Mouse (Mus musculus) frontal cortex, adult 2 months (tissue): Measurements from ENCODE around the gene Nfic. TPM values are rescaled to one million over a fixed set of nuclear protein-coding genes. Genes with fewer than 3 reads are reported as not detected.
A peak's percentile ranks its signal among the peaks of the same experiment; 100 is the strongest.

Experiments used
- DNase-seq, 2 experiments: peaks; one replicate each; pipeline ENCODE4 v3.0.0; 2022; ENCODE audit warnings: low spot score in 1 of 2; ENCODE audit errors: extremely low spot score in 1 of 2
- polyA plus RNA-seq: library from polyadenylated mRNA; depleted of rRNA; stranded (reverse); fragments of >200 nt; gene quantifications from 2 replicates; pipeline ENCODE4 v1.2.3, GENCODE M21; 2012

Nfic gene
- polyA plus RNA-seq, 1 experiment, result 39.6 TPM

GRCm38 (mm10) chr10:81432169-81432867, 23.1 kb downstream of the Nfic start:
- no peak for DNase-seq

- peak in 1 of 2 experiments; percentile 62 for DNase-seq
These were observed 23.8 kb downstream of the Nfic start for GRCm38 (mm10) chr10:81431526-81432168.

- peak in 1 of 2 experiments; percentile 75 for DNase-seq
These were observed 24.5 kb downstream of the Nfic start for GRCm38 (mm10) chr10:81430831-81431525.

GRCm38 (mm10) chr10:81430141-81430830, 25.1 kb downstream of the Nfic start:
- peak in 1 of 2 experiments; percentile 82 for DNase-seq

- peak in 1 of 2 experiments; percentile 73 for DNase-seq
These were observed 25.8 kb downstream of the Nfic start for GRCm38 (mm10) chr10:81429605-81430061.

GRCm38 (mm10) chr10:81429092-81429491, 26.3 kb downstream of the Nfic start:
- DNase-seq, result no peak

DNA sequence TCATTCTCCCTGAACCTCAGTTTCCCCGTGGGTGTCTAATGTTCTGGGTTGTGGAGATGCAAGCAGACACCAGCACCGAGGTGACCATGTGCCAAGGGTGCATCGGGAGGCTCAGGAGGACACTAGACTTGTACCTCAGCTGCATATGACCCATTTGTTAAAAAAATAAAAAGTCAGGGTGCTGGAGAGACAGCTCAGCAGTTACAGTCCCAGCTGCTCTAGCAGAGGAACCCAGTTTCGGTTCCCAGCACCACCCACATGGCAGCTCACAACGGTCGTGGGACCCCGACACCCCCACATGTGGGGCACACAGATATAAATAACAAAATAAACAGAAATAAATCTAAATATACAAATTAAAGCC, 26.9 kb downstream of the Nfic start:
- no peak for DNase-seq

- DNase-seq, result no peak
These were observed 27.5 kb downstream of the Nfic start for GRCm38 (mm10) chr10:81427804-81428506.

GRCm38 (mm10) chr10:81427327-81427726, 28.1 kb downstream of the Nfic start:
- DNase-seq, result no peak

DNA sequence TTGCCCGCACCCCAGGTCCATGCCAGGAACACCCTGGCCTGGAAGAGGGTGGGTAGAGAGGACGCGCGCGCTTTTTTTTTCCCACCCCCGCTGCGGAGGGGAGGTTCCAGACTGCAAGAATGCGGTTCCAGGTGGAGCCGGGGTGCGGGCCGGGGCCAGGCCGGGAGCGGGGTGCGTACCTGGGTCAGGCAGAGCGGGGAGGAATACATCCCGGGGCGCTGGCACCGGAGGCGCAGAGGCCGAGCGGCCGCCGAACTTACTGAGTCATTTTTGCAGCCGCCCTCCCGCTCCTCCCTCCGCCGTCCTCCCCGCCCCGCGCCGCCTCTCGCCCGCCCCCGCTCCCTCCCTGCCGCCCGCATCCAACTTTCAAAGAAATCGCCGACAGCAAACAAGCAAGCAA, 28.5 kb downstream of the Nfic start:
- DNase-seq, result no peak

DNA sequence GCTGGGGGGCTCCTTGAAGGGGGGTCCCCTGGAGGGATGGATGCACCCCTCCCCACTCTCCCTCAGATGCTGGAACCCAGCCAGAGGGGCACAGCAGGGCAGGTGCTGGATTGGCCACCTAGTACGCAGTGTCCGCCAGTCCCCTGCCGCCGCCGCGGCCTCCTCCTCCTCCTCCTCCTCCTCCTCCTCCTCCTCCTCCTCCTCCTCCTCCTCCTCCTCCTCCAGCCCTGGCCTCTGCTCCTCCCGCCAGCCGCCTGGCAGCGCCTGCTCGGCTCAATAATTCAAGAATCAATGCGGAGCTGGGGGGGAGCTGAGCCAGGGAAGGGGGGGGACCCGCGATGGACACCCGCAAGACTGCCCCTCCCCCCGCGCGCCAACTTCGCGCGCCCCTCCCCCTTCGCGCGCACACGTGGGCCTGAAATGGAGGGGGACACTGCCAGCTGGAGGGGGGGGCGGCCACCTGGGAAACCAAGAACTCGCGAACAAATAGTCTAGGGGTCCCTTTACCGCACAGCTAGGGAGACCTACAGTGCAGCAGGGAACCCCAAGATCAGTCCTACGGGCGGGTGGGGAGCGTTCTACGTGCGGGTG, 29.3 kb downstream of the Nfic start:
- DNase-seq, result peak in 1 of 2 experiments; percentile 3

DNA sequence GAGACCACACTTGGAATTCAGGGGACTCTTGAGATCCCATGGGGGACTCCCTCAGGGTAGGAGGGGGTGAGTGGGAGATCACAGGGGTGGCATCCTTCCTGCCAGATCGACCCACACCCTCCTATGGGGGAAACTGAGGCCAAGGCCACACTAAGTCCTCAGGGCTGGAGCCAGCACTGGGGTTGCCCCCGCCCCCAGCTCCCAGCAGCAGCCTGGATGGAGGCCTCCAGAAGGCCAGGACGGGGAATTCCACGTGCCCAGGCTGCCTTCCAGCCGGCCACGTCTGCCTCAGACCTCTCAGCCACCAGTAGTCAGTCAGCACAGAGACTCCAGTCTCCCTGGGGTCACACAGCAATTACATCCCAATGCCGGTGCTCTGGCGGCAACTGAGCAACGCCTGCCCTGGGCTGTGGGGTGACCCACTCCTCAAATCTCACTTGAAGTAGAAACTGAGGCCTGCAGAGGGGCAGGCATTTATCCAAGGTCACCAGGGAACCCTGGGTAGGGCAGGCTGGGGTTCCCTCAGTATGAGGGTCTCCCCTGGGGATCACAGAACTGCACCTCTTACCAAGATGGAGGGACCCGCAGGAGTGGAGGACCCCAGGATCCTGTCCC, 30.1 kb downstream of the Nfic start:
- DNase-seq, result peak in 1 of 2 experiments; percentile 7

- peak in 1 of 2 experiments; percentile 9 for DNase-seq
These were observed 31.0 kb downstream of the Nfic start for GRCm38 (mm10) chr10:81424246-81425051.

DNA sequence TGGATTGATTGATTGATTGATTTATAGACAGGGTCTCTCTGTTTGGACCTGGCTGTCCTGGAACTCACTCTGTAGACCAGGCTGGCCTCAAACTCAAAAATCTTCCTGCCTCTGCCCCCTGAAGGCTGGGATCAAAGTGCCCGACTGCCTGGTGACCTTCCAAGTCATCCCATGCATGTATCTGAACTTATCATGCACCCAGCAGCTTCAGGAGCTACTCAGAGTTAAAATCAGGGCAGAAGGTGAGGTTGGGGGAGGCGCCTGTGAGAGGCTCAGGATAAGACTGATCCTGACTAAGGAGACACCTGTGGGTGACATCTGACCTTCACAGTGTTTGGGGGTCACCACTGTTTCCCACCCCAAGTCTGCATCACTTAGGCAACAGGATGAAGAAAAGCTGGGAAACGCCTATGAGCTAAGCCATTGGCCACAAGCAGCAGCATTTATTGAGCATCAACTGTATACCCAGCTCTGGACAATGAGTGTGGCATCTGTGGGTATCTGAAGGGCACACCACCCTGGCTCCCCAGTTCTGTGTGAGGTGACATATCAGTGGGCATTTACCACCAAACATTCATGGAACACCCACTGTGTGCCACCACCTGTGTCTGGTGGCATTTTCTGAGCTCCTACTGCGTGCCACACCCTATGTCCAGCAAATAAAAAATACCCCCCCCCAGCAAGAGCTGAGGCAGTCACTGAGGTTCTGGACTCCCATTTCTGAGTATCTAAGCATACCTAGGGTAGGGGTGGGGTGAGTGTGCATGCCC, 31.8 kb downstream of the Nfic start:
- DNase-seq, result peak in 1 of 2 experiments; percentile 0

DNA sequence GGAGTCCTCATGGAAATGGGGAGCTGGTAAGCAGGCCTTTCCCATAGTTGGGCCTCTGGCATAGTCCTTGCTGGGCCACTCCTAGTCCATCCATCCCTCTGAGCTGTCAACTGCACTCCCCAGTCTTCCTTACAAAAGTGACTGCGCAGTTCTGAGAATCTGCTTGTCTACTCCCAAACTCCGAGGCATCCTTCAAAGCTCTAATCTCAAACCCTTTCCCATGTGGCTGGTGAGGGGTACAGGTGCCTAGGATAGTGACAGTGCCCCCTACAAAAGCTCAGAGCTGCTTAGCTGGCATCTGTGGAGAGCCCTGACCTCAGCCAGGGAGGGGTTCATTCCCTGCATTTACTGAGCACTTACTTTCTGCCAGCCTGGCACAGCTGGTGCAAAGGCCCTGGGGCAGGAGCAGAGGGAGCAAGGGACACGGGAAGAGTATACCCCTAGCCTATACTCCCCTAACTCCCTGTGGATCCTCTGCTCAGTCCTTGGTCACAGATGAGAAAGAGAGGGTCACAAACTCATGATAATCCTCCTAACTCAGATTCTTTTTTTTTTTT, 32.7 kb downstream of the Nfic start:
- DNase-seq, result no peak

GRCm38 (mm10) chr10:81422191-81422590, 33.2 kb downstream of the Nfic start:
- DNase-seq, result no peak

GRCm38 (mm10) chr10:81421797-81422100, 33.7 kb downstream of the Nfic start:
- no peak for DNase-seq
